Mouse (Mus musculus): ENCODE data around the gene Plxnb2.

- TF ChIP-seq CTCF (IDR thresholded peaks at IDR 0.05; ENCODE audit: borderline replicate concordance, extremely low read depth, insufficient read depth, insufficient read length): peak; percentile 76; the same call in 1 of the 2 replicates
- no peak for TF ChIP-seq POLR2A (IDR thresholded peaks at IDR 0.05; ENCODE audit: borderline replicate concordance, extremely low read depth, insufficient read depth, insufficient read length, poor library complexity, severe bottlenecking)
Observed at GRCm38 (mm10) chr15:89209886-89210761, 29.5 kb upstream of the Plxnb2 start.

Measured in brain, embryonic 14.5 days (tissue).